Mouse (Mus musculus) layer of hippocampus, postnatal 14 days (tissue): ENCODE results near the gene Ccdc65. TPM values are rescaled to one million over a fixed set of nuclear protein-coding genes. Genes with fewer than 3 reads are reported as not detected.

Source experiments
- DNase-seq, 2 experiments: peaks; one replicate each; pipeline ENCODE4 v3.0.0; 2021 to 2022; ENCODE audit warnings: low spot score in 2 of 2, mixed read lengths in 1 of 2
- long read RNA-seq, 2 experiments: library from polyadenylated mRNA; stranded (forward); transcript quantifications; one replicate each; pipeline ENCODE4 v2.0.0; 2021
- total RNA-seq, 2 experiments: library from RNA; stranded (reverse); gene quantifications; 2 replicates each; pipeline ENCODE4 v1.2.3; 2021

The Ccdc65 gene
- total RNA-seq = 10 to 100 TPM in 1 of 2 experiments, 1 to 10 TPM in 1; 8.9 to 10.1 TPM
- long read RNA-seq, experiment 1, partial matches to known transcripts = 0 of 5 reads
- long read RNA-seq, experiment 1, other reads (novel, unspliced or antisense) = 2 of 5 reads
- long read RNA-seq, experiment 2, partial matches to known transcripts = 1 of 8 reads
- long read RNA-seq, experiment 2, other reads (novel, unspliced or antisense) = 2 of 8 reads

- DNase-seq = peak; percentile 77 to 89
Observed at GRCm38 (mm10) chr15:98707766-98708372, at the start of gene Ccdc65. Ccdc65 (plus strand) TSS chr15:98708207.

- DNase-seq = no peak
Observed at GRCm38 (mm10) chr15:98662198-98662566, 45.8 kb upstream of the Ccdc65 start.

- peak; percentile 94 to 97 for DNase-seq
Observed at GRCm38 (mm10) chr15:98662567-98663545, 45.2 kb upstream of the Ccdc65 start, which contains the start of gene Ddx23. Ddx23 (minus strand) TSS chr15:98662894.

GRCm38 (mm10) chr15:98664042-98664907 is 43.7 kb upstream of the Ccdc65 start:
- peak in 1 of 2 experiments; percentile 42 for DNase-seq

GRCm38 (mm10) chr15:98672592-98672991 is 35.4 kb upstream of the Ccdc65 start:
- no peak for DNase-seq

GRCm38 (mm10) chr15:98673732-98674131 is 34.3 kb upstream of the Ccdc65 start:
- DNase-seq = no peak

GRCm38 (mm10) chr15:98674284-98674993 is 33.6 kb upstream of the Ccdc65 start:
- DNase-seq = peak in 1 of 2 experiments; percentile 65

- DNase-seq = no peak
Observed at GRCm38 (mm10) chr15:98674994-98675545, 32.9 kb upstream of the Ccdc65 start.

GRCm38 (mm10) chr15:98675634-98676250 is 32.3 kb upstream of the Ccdc65 start:
- no peak for DNase-seq

- no peak for DNase-seq
Observed at GRCm38 (mm10) chr15:98676471-98676870, 31.5 kb upstream of the Ccdc65 start.

GRCm38 (mm10) chr15:98676940-98677728 is 30.9 kb upstream of the Ccdc65 start, which contains the start of gene Rnd1:
Rnd1 (minus strand) TSS chr15:98677461.
- DNase-seq = peak; percentile 78 to 92

GRCm38 (mm10) chr15:98677977-98678376 is 30.0 kb upstream of the Ccdc65 start:
- DNase-seq = no peak

- DNase-seq = no peak
Observed at GRCm38 (mm10) chr15:98680660-98681059, 27.3 kb upstream of the Ccdc65 start.

- no peak for DNase-seq
Observed at GRCm38 (mm10) chr15:98681633-98682032, 26.4 kb upstream of the Ccdc65 start.

- no peak for DNase-seq
Observed at GRCm38 (mm10) chr15:98683177-98683576, 24.8 kb upstream of the Ccdc65 start.

- DNase-seq = no peak
Observed at GRCm38 (mm10) chr15:98683746-98684145, 24.3 kb upstream of the Ccdc65 start.

- DNase-seq = no peak
Observed at GRCm38 (mm10) chr15:98685926-98686325, 22.1 kb upstream of the Ccdc65 start.

GRCm38 (mm10) chr15:98689682-98690081 is 18.3 kb upstream of the Ccdc65 start:
- DNase-seq = no peak
